Mouse (Mus musculus) hindbrain, embryonic 15.5 days (tissue): ENCODE data around the gene Wnt9b. TPM values are rescaled to one million over a fixed set of nuclear protein-coding genes. Genes with fewer than 3 reads are reported as not detected.
A peak's percentile ranks its signal among the peaks of the same experiment; 100 is the strongest.

Source experiments
- ATAC-seq: fragments of 200-750 bp; cut with Nextera tagmentation; 2 replicates; pipeline ENCODE4 v1.8.0; 2017; ENCODE audit warnings: low read depth, moderate number of reproducible peaks, moderate TSS enrichment; ENCODE audit not compliant: low FRiP score
- H3K27ac ChIP-seq: fragments of 300-500 bp; sonication (generic); replicated peaks from 2 replicates; pipeline ENCODE4 v1.5.1; 2015; ENCODE audit warnings: mild to moderate bottlenecking, inconsistent platforms
- H3K27me3 ChIP-seq: fragments of 300-500 bp; sonication (generic); 2 replicates; pipeline ENCODE4 v1.6.1; 2015; ENCODE audit warnings: control low read depth, inconsistent platforms
- H3K36me3 ChIP-seq: fragments of 300-500 bp; sonication (generic); 2 replicates; pipeline ENCODE4 v1.6.1; 2015; ENCODE audit warnings: control low read depth, inconsistent platforms
- H3K4me1 ChIP-seq: fragments of 300-500 bp; sonication (generic); replicated peaks from 2 replicates; pipeline ENCODE4 v1.6.1; 2015; ENCODE audit warnings: control low read depth, inconsistent platforms
- H3K4me2 ChIP-seq: fragments of 300-500 bp; sonication (generic); 2 replicates; pipeline ENCODE4 v1.6.1; 2015; ENCODE audit warnings: moderate library complexity, mild to moderate bottlenecking, inconsistent platforms
- H3K4me3 ChIP-seq: fragments of 300-500 bp; sonication (generic); 2 replicates; pipeline ENCODE4 v1.5.1; 2015; ENCODE audit warnings: mild to moderate bottlenecking, inconsistent platforms
- H3K9ac ChIP-seq: fragments of 300-500 bp; sonication (generic); 2 replicates; pipeline ENCODE4 v1.6.1; 2015; ENCODE audit warnings: inconsistent platforms
- H3K9me3 ChIP-seq: fragments of 300-500 bp; sonication (generic); 2 replicates; pipeline ENCODE4 v1.6.1; 2016; ENCODE audit warnings: control low read depth, inconsistent platforms
- WGBS: fragments of 180-500 bp; shearing (Covaris S2); methylation state at CpG from one replicate; pipeline ENCODE4 v1.1.7; 2015; 5-methylcytosine and 5-hydroxymethylcytosine counted together
- polyA plus RNA-seq: library from polyadenylated mRNA; unstranded; fragments of >200 nt; fragmentation: Nextera tagmentation; extraction: Ambion mirVana; gene quantifications from 2 replicates; pipeline ENCODE4 v1.2.1, GENCODE M21; 2015

The Wnt9b gene
- polyA plus RNA-seq, 1 experiment from 2014 or later, result 0.32 TPM

DNA sequence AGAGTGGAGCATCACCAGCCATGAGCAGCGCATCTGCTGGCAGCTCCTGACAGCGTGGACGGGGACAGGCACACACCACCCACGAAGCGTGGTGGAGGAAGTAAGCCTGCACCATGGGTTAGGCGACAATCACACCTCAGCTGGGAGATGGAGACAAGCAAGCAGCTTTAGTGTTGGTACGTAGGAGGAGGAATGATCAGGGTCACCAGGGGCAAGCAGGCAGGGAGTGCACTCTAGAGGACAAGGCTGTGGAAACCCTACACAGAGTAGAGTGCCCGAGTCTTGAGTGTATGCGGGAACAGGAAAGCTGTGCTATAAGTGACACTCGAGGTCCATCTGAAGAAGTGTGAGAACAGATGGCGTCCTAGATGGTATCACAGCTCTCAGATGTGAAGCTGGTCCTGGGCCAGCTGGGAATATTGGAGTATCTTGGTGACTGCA is 25.3 kb downstream of the Wnt9b start:
- no peak for ATAC-seq
- 79% methylated on average over 11 of the region's 11 CpGs for WGBS
- peaks cover 13% of the 10 kb centered on the region for H3K4me1 ChIP-seq
- H3K4me2 ChIP-seq, result no peak overlapping the region
- no peak overlapping the region for H3K9ac ChIP-seq
- H3K36me3 ChIP-seq, result no peaks in the 10 kb centered on the region
- no peaks in the 10 kb centered on the region for H3K9me3 ChIP-seq
- H3K27ac ChIP-seq, result no peak overlapping the region
- no peaks in the 10 kb centered on the region for H3K27me3 ChIP-seq
- H3K4me3 ChIP-seq, result no peak overlapping the region

DNA sequence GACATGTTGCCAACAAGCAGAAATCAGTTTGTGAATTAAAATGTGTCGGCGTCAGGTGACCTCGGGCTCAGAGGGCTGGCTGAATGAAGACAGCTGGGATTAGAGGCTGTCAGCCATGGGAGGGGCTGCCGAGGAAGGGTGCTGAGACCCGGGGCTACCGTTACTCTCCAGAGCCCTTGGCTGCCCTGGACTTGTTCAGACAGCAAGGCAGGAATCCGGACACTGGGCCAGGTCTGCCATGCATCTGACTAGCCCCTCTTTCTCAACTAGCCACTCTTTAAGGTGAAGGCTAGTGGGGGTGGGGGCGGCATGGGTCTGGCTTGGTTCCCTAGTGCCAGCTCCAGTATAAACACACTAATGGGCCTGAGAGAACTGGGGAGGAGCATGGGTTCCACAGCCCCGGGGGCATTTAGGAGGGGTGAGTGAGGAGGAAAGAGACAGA is 27.6 kb downstream of the Wnt9b start:
- Histone ChIP-seq H3K36me3 (no peaks in the 10 kb centered on the region), H3K27ac (peak overlapping the region; percentile 47), H3K27me3 (no peaks in the 10 kb centered on the region), H3K4me2 (peak overlapping the region; percentile 48), H3K4me1 (peaks cover 13% of the 10 kb centered on the region), H3K9ac (no peak overlapping the region), H3K4me3 (0 out of 2 replicates have a peak overlapping the region, but pooled peaks have one; percentile 1), H3K9me3 (no peaks in the 10 kb centered on the region)
- peak; percentile 70; the same call in 1 of the 2 replicates for ATAC-seq
- WGBS, result 19% methylated on average over 9 of the region's 9 CpGs

DNA sequence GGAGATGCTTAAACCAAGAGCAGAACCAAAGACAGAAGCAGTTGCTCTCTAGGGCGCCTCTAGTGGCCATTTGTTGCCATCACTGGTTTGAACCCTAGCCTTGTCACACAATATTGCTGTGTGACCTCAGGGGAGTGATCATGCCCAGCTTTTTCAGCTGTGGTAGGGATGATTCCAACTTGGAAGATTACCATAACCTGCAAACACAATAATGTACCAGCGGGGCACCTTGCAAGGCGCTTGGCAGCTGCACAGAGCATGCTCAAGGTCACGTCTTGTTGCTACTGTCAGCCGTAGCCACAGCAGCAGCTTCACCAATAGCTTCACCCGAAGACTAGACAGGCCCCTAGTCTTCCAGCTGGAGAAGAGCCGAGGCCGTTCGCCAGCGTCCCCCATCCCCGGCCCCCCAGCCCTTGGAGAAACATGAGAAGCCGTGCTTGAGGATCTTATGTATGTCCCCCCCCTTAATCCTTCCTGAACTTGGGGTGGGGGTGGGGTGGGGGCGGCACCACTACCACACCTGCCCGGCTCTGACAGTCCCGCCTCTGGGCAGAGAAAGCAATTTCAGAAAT is 28.1 kb downstream of the Wnt9b start:
- Histone ChIP-seq H3K9ac (no peak overlapping the region), H3K4me3 (0 out of 2 replicates have a peak overlapping the region, but pooled peaks have one; percentile 1), H3K27ac (peak overlapping the region; percentile 47), H3K4me2 (peak overlapping the region; percentile 48), H3K36me3 (no peaks in the 10 kb centered on the region), H3K4me1 (peaks cover 13% of the 10 kb centered on the region), H3K9me3 (no peaks in the 10 kb centered on the region), H3K27me3 (no peaks in the 10 kb centered on the region)
- WGBS, result 24% methylated on average over 15 of the region's 15 CpGs
- peak; percentile 69; the same call in 1 of the 2 replicates for ATAC-seq

DNA sequence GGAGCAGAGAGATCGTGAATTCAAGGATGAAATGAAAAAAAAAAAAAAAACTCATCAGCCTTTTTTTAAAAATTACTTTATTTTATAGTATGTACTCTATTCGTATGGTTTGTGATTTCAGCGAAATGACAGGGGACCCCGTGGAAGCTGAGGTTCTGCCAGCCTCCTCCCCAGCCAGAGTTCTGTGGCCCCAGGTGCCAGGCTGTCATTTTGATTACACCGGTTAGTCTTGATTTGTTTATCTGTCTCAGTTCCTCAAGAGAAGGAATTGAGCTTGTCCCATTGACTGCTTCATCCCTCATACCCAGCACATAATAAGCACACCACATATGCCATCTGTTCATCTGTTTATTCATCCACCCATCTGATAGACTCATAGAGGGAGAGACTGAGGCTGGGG is 30.2 kb downstream of the Wnt9b start:
- no peaks in the 10 kb centered on the region for H3K27me3 ChIP-seq
- no peak overlapping the region for H3K4me3 ChIP-seq
- 53% methylated on average over 5 of the region's 5 CpGs for WGBS
- H3K27ac ChIP-seq, result no peak overlapping the region
- H3K9ac ChIP-seq, result no peak overlapping the region
- H3K9me3 ChIP-seq, result no peaks in the 10 kb centered on the region
- H3K36me3 ChIP-seq, result no peaks in the 10 kb centered on the region
- ATAC-seq, result no peak
- peaks cover 13% of the 10 kb centered on the region for H3K4me1 ChIP-seq
- no peak overlapping the region for H3K4me2 ChIP-seq

DNA sequence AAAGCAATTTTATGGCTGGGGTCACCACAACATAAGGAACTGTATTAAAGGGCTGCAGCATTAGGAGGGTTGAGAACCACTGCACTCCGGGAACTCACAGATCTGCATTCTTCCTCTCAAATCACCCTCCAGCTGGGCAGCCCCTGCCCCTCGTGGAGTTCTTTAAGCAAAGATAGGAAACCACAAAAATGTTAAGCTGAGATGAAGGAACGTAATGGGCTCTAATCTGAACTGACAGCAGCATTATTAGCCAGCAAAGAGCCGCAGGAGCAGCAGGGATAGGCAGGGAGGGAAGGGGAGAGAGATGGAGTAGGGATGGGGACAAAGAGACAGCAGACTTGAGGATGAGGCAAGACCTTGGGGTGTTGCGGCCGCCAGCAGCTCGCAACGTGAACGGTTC is 32.6 kb downstream of the Wnt9b start:
- H3K4me2 ChIP-seq, result no peak overlapping the region
- no peak overlapping the region for H3K9ac ChIP-seq
- H3K4me1 ChIP-seq, result peaks cover 7% of the 10 kb centered on the region
- no peaks in the 10 kb centered on the region for H3K9me3 ChIP-seq
- no peaks in the 10 kb centered on the region for H3K27me3 ChIP-seq
- 60% methylated on average over 9 of the region's 9 CpGs for WGBS
- no peak overlapping the region for H3K27ac ChIP-seq
- H3K4me3 ChIP-seq, result no peak overlapping the region
- no peak for ATAC-seq
- H3K36me3 ChIP-seq, result no peaks in the 10 kb centered on the region

DNA sequence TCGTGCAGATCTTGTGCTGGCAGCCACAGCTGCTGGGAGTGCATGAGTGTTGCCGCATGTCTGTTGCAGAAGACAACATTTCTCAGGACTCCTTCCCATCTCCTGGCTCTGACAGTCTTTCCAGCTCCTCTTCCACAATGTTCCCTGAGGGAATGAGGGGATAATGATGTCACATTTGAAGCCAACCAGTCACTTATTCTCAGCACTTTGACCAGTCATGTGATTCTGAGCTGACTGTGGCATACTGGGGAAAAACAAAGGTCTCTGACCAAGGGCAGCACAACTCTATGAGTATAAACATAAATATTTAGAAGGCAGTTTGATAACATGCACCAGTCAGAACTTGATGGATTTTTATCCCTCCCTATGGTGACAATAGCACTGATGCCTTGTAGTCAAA is 35.5 kb downstream of the Wnt9b start:
- Histone ChIP-seq H3K27me3 (no peaks in the 10 kb centered on the region), H3K9ac (no peak overlapping the region), H3K27ac (no peak overlapping the region), H3K4me1 (no peaks in the 10 kb centered on the region), H3K36me3 (no peaks in the 10 kb centered on the region), H3K4me3 (no peak overlapping the region), H3K4me2 (no peak overlapping the region), H3K9me3 (no peaks in the 10 kb centered on the region)
- ATAC-seq, result no peak
- WGBS, result 87% methylated on average over 2 of the region's 2 CpGs

DNA sequence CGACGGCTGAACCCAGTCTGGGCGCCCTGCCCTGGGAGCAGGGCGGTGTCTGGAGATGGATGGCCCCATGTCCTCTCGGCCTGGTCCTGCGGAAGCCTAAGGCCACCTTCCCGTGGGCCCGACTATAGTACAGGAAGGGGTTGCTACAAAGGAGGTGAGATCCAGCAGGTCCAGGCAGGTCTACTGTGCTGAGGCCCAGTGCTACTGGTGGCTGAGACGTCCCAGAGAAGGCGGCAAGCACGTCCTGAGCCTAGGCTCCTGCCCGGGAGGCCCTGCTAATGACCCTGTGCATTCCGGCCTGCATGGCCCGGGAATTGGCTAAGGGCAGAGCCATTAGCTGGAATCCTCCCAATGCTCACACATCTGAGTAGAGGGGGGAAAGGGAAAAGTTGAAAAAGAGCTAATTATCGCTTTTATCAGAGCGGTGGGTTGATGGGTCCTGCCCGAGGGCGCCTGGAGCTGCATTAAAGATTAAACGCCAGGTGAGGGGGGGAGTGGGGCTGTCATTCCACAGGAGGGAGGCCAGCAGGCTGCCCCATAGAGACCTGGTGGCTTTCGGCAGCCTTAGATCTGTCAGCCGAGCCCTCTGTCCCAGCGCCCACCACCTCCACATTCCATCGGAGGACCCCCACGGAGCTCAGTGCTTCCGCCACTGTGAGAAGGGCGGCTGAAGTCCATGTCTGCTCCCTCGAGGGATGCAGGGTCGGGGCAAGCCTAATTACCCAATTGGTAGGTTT is 37.6 kb downstream of the Wnt9b start:
- no peak for ATAC-seq
- no peaks in the 10 kb centered on the region for H3K4me1 ChIP-seq
- WGBS, result 69% methylated on average over 28 of the region's 28 CpGs

DNA sequence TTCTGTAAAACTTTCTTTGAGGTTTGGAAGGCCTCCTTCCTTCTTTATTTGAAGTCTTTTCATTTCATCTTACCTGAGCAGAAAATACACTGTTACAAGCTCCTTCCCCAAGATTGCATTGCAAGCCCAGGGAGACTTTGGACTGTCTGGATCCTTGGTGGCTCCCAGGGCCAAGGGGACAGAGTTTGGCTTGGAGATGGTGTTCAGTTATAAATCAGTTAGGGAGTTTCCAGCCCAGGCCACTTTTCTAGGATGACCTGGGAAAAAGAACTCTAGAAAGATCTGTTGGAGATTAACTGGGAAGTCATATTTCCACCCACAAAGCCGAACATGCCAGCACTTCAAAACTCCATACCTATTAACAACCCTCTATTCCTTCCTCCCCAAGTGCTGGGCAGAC is 39.6 kb downstream of the Wnt9b start:
- no peak for ATAC-seq
- 95% methylated on average over 1 of the region's 1 CpGs for WGBS
- Histone ChIP-seq H3K4me3 (no peak overlapping the region), H3K4me2 (no peak overlapping the region), H3K36me3 (no peaks in the 10 kb centered on the region), H3K4me1 (no peaks in the 10 kb centered on the region), H3K27ac (no peak overlapping the region), H3K9ac (no peak overlapping the region), H3K27me3 (no peaks in the 10 kb centered on the region), H3K9me3 (no peaks in the 10 kb centered on the region)

More for the DNA sequence above, 37.6 kb downstream of the Wnt9b start:
- no peak overlapping the region for H3K27ac ChIP-seq
- H3K36me3 ChIP-seq, result no peaks in the 10 kb centered on the region
- no peak overlapping the region for H3K4me3 ChIP-seq
- no peaks in the 10 kb centered on the region for H3K9me3 ChIP-seq
- no peak overlapping the region for H3K4me2 ChIP-seq
- H3K9ac ChIP-seq, result no peak overlapping the region
- no peaks in the 10 kb centered on the region for H3K27me3 ChIP-seq

DNA sequence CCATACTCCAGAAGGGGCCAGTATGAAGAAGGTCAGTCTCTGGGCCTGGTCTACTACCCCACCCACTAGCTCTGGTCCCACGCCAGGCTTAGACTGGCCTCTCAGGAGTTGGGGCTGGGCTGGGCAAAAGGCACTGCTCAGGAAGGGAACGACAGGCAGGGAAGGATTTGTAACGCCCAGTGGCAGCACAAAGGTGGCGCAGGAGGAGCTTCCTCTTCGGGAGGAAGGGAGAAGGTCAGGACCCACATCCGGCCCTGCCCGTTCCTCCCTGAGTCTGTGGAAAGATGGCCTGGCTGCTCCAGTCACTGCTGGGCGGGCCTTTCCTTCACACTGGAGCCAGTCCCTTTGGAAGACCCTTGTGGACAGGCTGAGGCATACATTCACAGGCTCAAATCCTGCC is 42.6 kb downstream of the Wnt9b start:
- Histone ChIP-seq H3K4me3 (no peak overlapping the region), H3K4me2 (no peak overlapping the region), H3K9me3 (no peaks in the 10 kb centered on the region), H3K27me3 (no peaks in the 10 kb centered on the region), H3K9ac (no peak overlapping the region), H3K36me3 (no peaks in the 10 kb centered on the region), H3K4me1 (no peaks in the 10 kb centered on the region), H3K27ac (no peak overlapping the region)
- no peak for ATAC-seq
- WGBS, result 58% methylated on average over 8 of the region's 8 CpGs

DNA sequence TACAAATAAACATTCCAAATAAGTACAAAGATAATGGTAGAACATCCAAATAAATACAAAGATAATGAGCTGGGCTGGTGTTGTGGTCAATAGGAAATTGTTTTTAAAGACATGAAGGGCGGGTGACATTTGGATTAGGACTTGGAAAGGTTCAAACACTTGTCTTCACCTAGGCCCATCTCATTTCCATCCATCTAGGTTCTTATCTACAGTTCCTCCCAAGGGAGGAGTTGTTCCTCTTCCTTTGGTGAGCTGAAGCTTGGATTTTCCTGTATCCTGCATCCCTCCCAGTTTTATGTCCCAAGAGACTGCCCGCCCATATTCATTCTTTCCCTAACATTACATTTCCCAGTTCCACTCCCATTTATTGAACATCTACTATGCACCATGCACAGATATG is 51.4 kb downstream of the Wnt9b start:
- peaks cover 26% of the 10 kb centered on the region for H3K4me1 ChIP-seq
- H3K27ac ChIP-seq, result peak overlapping the region; percentile 100
- no peak for ATAC-seq
- H3K27me3 ChIP-seq, result no peaks in the 10 kb centered on the region
- 68% methylated on average over 2 of the region's 2 CpGs for WGBS
- H3K9ac ChIP-seq, result peak overlapping the region; percentile 77
- no peaks in the 10 kb centered on the region for H3K9me3 ChIP-seq
- peak overlapping the region; percentile 56 for H3K4me2 ChIP-seq
- H3K36me3 ChIP-seq, result no peaks in the 10 kb centered on the region
- H3K4me3 ChIP-seq, result peak overlapping the region; percentile 64

DNA sequence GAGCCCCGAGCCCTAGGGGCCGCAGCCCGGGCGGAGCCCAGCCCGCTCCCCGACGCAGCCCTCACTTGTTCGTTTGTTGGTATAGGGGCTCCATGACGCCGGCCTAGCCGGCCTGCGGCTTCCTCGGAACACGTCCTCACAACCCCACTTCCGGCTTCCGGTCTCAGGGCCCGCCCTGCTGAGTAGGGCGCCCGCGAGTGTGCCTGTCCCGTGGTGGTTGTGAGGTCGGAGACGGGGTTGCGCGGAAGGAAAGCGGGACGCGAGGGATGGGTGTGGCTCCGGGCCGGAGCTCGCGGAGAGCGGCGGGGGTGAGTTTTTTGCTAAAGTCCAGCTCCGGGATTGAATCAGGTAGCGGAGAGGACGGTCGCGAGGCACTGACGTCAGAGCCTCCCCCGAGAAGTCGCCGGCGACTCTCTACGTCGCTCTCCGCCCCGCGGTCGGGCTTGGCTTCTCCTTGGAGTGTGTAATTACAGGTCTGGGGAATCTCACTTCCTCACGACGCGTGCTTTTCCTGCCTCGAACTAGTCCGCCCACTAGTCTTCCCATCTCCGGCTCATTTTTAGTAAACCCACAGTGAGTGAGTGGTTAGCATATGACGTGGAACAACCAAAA is 52.0 kb downstream of the Wnt9b start, which contains the start of gene Gosr2:
Gene Gosr2 (minus strand): TSS at position 334 of the 612 bp plus-strand sequence.
- ATAC-seq, result peak; percentile 98
- Histone ChIP-seq H3K36me3 (no peaks in the 10 kb centered on the region), H3K9me3 (no peaks in the 10 kb centered on the region), H3K27me3 (no peaks in the 10 kb centered on the region), H3K4me2 (peak within 1 kb of the TSS; percentile 56), H3K27ac (peak within 1 kb of the TSS; percentile 100), H3K9ac (peak within 1 kb of the TSS; percentile 77), H3K4me1 (peaks cover 26% of the 10 kb centered on the region), H3K4me3 (peak within 1 kb of the TSS; percentile 64)
- under 1% methylated on average over 57 of the region's 57 CpGs for WGBS
